Mouse (Mus musculus) adrenal gland, adult 18-20 months (tissue): Measurements from ENCODE around the gene Olfr493. TPM values are rescaled to one million over a fixed set of nuclear protein-coding genes. Genes with fewer than 3 reads are reported as not detected.

Experiments
- DNase-seq, 2 experiments: peaks; one replicate each; pipeline ENCODE4 v3.0.0; 2021 to 2022; ENCODE audit warnings: low spot score in 2 of 2
- long read RNA-seq, 2 experiments: library from polyadenylated mRNA; stranded (forward); transcript quantifications; one replicate each; pipeline ENCODE4 v2.0.0; 2021
- total RNA-seq, 2 experiments: library from RNA; stranded (reverse); gene quantifications; 1 replicate in 1 of 2; 2 replicates in 1 of 2; pipeline ENCODE4 v1.2.3; 2021

Olfr493 gene
- total RNA-seq = not detected
- long read RNA-seq, experiment 1 = 0 reads
- long read RNA-seq, experiment 2 = 0 reads

GRCm38 (mm10) chr7:108346879-108347278, at the start of gene Olfr493:
Olfr493 (minus strand) TSS chr7:108346979.
- no peak for DNase-seq

GRCm38 (mm10) chr7:108392867-108393266, 46.1 kb upstream of the Olfr493 start, which contains the start of gene Olfr495:
Olfr495 (plus strand) TSS chr7:108393167.
- no peak for DNase-seq

DNA sequence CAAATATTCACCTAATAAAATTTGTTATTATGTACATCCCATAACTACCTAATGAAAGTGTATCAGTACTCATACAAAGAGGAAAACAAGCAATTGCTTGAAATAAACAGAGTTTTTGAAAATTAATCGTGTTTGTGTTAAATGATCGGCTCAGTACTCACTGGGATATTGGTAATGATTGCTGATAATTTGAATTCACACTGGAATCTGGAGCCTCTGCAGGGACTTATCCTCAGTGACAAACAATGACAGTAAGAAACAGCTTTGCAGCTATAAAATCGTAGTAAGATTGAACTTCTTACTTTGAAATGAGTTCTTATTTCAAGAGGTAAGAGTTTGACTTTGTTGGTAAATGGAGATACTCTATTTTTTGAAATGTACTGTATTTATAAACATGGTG, 18.3 kb upstream of the Olfr493 start, which contains the start of gene Olfr494:
Olfr494 (plus strand) TSS at position 301 of the 400 bp plus-strand sequence.
- DNase-seq = no peak

DNA sequence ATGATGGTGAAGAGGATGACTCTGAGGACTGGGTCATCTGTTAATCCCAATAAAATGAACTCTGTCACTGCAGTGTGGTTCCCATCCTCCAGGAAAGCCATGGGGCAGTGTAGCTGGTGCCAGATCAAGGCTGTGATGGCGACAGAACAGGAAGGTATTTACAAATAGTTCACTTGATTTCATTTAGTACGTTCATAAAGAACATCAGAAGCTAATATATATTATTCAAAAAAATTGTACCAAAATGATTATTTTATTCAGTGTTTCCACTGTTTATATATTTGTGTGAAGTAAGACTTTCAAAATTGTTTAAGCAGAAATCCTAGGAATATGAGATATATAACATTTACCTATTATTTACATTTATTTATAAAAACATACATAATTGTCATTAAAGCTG, 23.2 kb downstream of the Olfr493 start, which contains the start of gene Olfr492:
Olfr492 (minus strand) TSS at position 101 of the 400 bp plus-strand sequence.
- no peak for DNase-seq

DNA sequence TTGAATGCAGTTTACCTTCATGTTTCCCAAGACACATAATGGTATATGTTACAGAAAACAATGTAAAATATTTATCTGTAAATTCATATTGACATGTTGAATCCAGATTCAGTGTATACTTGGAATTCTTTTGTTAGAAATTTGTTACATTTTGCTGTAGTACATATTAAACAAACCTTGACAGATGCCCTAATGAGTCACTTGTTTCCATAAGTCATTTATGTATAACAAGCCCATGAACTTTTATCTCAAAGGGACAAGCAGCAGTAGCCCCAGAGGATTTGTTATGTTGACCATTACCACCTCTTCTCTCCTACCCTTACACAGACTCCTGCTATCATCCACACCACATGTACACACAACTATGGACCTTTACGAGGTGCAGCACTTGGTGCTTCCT, 33.6 kb downstream of the Olfr493 start, which contains the start of gene Olfr491:
Olfr491 (plus strand) TSS at position 301 of the 400 bp plus-strand sequence.
- no peak for DNase-seq

Other genes with a start within 250 kb of the Olfr493 start
- gene Olfr482, start 249.4 kb downstream of the Olfr493 start, total RNA-seq = 1 to 10 TPM; 1.9 to 2.0 TPM
- not detected for gene Olfr483, start 246.1 kb downstream of the Olfr493 start, total RNA-seq
- gene Olfr484, start 219.5 kb downstream of the Olfr493 start, total RNA-seq = not detected
- not detected for gene Olfr485, start 187.1 kb downstream of the Olfr493 start, total RNA-seq
- not detected for gene Olfr486, start 174.2 kb downstream of the Olfr493 start, total RNA-seq
- not detected for gene Olfr487, start 132.3 kb downstream of the Olfr493 start, total RNA-seq
- gene Olfr488, start 88.6 kb downstream of the Olfr493 start, total RNA-seq = not detected
- gene Olfr490, start 58.0 kb downstream of the Olfr493 start, total RNA-seq = not detected
- gene Olfr491, start 33.5 kb downstream of the Olfr493 start, total RNA-seq = not detected
- gene Olfr492, start 23.3 kb downstream of the Olfr493 start, total RNA-seq = not detected
- gene Olfr494, start 18.4 kb upstream of the Olfr493 start, total RNA-seq = not detected
- gene Olfr495, start 46.2 kb upstream of the Olfr493 start, total RNA-seq = not detected
- gene Olfr497, start 73.4 kb upstream of the Olfr493 start, total RNA-seq = not detected
- not detected for gene Olfr498, start 118.3 kb upstream of the Olfr493 start, total RNA-seq
- not detected for gene Olfr502, start 178.1 kb upstream of the Olfr493 start, total RNA-seq
- gene Olfr503, start 197.5 kb upstream of the Olfr493 start, total RNA-seq = not detected
- gene Olfr504, start 218.8 kb upstream of the Olfr493 start, total RNA-seq = not detected